Mouse (Mus musculus) right cerebral cortex, postnatal 25 days (tissue): ENCODE results near the gene Elavl4.

ENCODE experiments used
- DNase-seq: peaks from one replicate; pipeline ENCODE4 v3.0.0; 2022

Gene Elavl4

DNA sequence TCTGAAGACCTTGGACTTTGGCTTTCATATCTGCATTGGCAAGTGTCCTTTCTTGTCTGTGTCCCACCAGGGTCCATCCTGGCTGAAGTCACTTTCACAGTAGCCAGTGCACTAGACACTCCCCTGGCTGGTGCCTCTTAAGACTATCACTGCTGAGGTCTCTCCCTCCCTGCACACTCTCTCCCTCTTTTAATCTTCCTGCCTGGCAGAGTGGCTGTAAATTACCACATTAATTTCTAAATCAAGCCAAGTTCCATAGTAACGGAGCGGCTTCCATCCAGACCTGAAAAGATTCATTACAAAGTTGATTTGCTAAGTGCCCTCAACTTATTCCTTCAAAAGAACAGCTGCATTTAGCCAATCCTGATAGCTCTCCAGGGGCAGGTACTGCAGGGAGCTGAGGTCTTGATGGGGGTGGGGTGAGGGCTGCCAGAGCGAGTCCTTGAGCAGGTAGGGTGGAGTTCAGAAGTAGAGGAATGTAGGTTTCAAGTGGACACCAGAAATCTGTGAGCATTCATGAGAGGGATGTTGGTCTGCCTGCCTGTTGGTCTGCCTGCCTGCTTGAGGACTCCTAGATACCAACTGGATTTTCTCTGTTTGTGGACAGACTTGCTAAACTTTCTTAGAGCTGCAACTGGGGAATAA lies 194.1 kb downstream of the Elavl4 start:
- no peak for DNase-seq

DNA sequence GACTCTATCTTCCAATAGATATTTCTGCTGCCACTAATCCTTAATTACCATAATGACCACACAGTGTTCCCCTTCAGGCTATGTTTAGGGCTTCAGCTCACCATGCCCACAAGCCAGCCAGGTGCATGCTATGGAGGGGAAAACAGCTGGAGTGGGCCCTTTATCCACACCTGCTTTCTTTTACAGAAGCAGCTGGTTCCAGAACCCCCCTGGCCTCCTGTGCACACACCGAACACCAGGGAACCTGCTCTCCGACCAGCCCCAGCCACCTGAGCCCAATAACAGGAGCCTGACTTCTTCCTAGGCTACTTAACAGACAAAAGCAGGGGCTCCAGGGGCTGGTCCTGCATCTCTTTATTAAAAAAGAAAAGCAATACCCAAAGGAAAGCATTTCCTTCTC lies 195.8 kb downstream of the Elavl4 start:
- no peak for DNase-seq
